Mouse (Mus musculus): ENCODE data around the gene Psme1. TPM values are rescaled to one million over a fixed set of nuclear protein-coding genes. Genes with fewer than 3 reads are reported as not detected.

Gene Psme1
- polyA plus RNA-seq, 1 experiment from 2014 or later, result 226 TPM

DNA sequence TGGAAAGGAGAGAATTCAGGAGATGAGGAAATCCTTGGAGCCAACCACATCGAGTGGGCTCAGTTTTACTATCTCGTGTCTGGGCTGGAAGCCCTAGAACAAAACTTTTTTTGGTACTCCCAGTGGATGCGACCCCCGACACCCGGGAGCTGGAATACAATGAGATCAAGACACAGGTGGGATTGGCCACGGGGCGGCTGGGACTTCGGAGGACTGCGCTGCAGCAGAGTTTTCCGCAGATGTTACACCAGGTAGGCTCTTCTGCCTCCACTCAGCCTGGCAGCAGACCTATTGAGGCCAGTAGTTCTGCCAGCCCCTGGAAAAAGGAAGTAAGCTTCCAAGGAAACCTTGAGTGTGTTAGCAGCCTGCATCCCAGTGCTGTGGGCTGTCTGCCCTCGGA lies 14.7 kb upstream of the Psme1 start:
- Histone ChIP-seq H3K27me3 (ENCODE audit: control insufficient read depth, insufficient read depth, low read length) (no peaks in the 10 kb centered on the region), H3K27ac (ENCODE audit: low read depth, low read length) (no peak overlapping the region), H3K4me1 (ENCODE audit: control insufficient read depth, insufficient read depth, low read length) (peaks cover 16% of the 10 kb centered on the region), H3K4me3 (ENCODE audit: low read depth, low read length) (no peak overlapping the region), H3K4me2 (ENCODE audit: low read depth, low read length) (no peak overlapping the region), H3K9ac (replicated peaks; ENCODE audit: low read depth, low read length) (no peak overlapping the region), H3K9me3 (ENCODE audit: control insufficient read depth, low read length) (no peaks in the 10 kb centered on the region), H3K36me3 (ENCODE audit: control insufficient read depth, insufficient read depth, low read length) (peaks cover 39% of the 10 kb centered on the region)
- 88% methylated on average over 11 of the region's 11 CpGs for WGBS
- ATAC-seq (ENCODE audit: low read depth), result no peak

DNA sequence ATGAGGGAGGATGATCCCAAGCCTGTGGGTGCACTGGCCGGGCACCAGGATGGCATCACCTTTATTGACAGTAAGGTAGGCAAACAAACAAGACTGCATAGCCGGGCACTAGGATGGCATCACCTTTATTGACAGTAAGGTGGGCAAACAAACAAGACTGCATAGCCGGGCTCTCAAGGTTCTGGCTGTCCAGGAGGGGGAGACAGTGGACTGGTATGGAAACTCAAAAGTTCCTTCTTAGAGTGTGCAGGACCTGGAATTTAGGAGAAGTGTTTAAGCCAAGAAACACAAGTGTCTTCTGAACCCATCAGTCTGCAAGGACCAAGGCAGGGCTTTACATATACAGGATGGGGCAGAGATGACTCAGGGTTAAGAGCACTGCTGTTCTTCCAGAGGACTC lies 12.2 kb upstream of the Psme1 start:
- Histone ChIP-seq H3K4me2 (ENCODE audit: low read depth, low read length) (no peak overlapping the region), H3K27me3 (ENCODE audit: control insufficient read depth, insufficient read depth, low read length) (no peaks in the 10 kb centered on the region), H3K9me3 (ENCODE audit: control insufficient read depth, low read length) (no peaks in the 10 kb centered on the region), H3K27ac (ENCODE audit: low read depth, low read length) (no peak overlapping the region), H3K4me3 (ENCODE audit: low read depth, low read length) (no peak overlapping the region), H3K4me1 (ENCODE audit: control insufficient read depth, insufficient read depth, low read length) (peaks cover 12% of the 10 kb centered on the region), H3K9ac (replicated peaks; ENCODE audit: low read depth, low read length) (no peak overlapping the region), H3K36me3 (ENCODE audit: control insufficient read depth, insufficient read depth, low read length) (peaks cover 49% of the 10 kb centered on the region)
- WGBS, result 87% methylated on average over 3 of the region's 3 CpGs
- no peak for ATAC-seq (ENCODE audit: low read depth)

DNA sequence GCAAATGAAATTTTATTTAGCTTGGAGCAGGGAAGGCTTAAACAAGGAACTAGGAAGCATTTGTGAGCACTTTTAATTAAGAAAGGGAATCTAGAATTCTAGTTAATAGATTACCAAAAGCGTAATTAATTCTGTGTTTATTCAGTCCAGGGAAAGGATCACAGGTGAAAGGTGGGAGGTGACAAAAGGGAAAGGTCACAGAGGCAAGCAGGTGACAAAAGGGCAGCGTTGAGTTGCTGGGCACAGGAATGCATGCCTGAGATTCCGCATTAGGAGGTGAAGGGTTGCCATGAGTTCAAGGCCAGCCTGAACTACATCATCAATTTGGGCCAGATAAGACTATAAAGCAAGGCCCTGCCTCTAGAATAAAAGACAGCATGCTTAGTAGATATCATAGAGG lies 10.4 kb upstream of the Psme1 start:
- Histone ChIP-seq H3K27ac (ENCODE audit: low read depth, low read length) (no peak overlapping the region), H3K4me2 (ENCODE audit: low read depth, low read length) (no peak overlapping the region), H3K4me1 (ENCODE audit: control insufficient read depth, insufficient read depth, low read length) (no peaks in the 10 kb centered on the region), H3K9ac (replicated peaks; ENCODE audit: low read depth, low read length) (no peak overlapping the region), H3K36me3 (ENCODE audit: control insufficient read depth, insufficient read depth, low read length) (peaks cover 49% of the 10 kb centered on the region), H3K4me3 (ENCODE audit: low read depth, low read length) (no peak overlapping the region), H3K27me3 (ENCODE audit: control insufficient read depth, insufficient read depth, low read length) (no peaks in the 10 kb centered on the region), H3K9me3 (ENCODE audit: control insufficient read depth, low read length) (no peaks in the 10 kb centered on the region)
- WGBS, result 93% methylated on average over 3 of the region's 3 CpGs
- ATAC-seq (ENCODE audit: low read depth), result no peak

DNA sequence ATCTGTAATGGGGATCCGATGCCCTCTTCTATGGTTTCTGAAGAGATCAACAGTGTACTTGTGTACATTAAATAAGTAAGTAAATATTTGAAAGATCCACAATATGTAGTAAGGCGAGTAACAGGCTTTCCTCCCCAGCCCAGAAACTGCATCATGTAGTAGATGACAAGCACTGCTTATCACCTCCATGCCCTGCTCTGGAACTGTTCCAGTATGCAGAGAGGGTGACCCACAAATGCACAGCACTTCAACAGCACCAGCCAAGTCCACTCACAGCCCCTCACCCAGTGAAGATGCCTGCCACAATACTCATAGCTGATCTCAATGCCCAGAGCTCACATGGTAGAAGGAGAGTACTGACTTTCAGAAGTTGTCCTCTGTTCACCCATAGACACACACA lies 7.3 kb upstream of the Psme1 start:
- Histone ChIP-seq H3K9me3 (ENCODE audit: control insufficient read depth, low read length) (no peaks in the 10 kb centered on the region), H3K4me1 (ENCODE audit: control insufficient read depth, insufficient read depth, low read length) (no peaks in the 10 kb centered on the region), H3K36me3 (ENCODE audit: control insufficient read depth, insufficient read depth, low read length) (peaks cover 31% of the 10 kb centered on the region), H3K9ac (replicated peaks; ENCODE audit: low read depth, low read length) (no peak overlapping the region), H3K27ac (ENCODE audit: low read depth, low read length) (no peak overlapping the region), H3K4me2 (ENCODE audit: low read depth, low read length) (no peak overlapping the region), H3K27me3 (ENCODE audit: control insufficient read depth, insufficient read depth, low read length) (no peaks in the 10 kb centered on the region), H3K4me3 (ENCODE audit: low read depth, low read length) (no peak overlapping the region)
- WGBS, result 98% methylated on average over 2 of the region's 2 CpGs
- no peak for ATAC-seq (ENCODE audit: low read depth)

DNA sequence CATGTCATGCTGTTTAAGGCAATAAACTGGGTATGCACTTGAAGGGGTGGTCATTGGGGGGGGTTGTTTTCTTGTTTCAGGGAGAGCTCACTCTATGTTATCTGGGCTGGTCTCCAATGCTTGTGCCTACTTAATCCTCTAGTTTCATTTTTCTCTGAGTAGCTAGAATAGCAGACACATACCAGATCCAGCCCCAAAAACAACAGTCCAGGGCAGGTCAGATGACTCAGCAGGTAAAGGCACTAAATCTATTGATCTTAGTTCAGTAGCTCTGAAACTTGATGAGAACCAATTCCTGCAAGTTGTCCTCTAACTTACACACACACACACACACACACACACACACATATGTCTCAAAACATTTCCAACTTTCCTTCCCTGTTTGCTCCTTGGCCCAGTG lies 6.2 kb upstream of the Psme1 start:
- no peaks in the 10 kb centered on the region for H3K27me3 ChIP-seq (ENCODE audit: control insufficient read depth, insufficient read depth, low read length)
- ATAC-seq (ENCODE audit: low read depth), result no peak
- no peak overlapping the region for H3K9ac ChIP-seq (replicated peaks; ENCODE audit: low read depth, low read length)
- no peak overlapping the region for H3K4me3 ChIP-seq (ENCODE audit: low read depth, low read length)
- H3K4me1 ChIP-seq (ENCODE audit: control insufficient read depth, insufficient read depth, low read length), result no peaks in the 10 kb centered on the region
- no peak overlapping the region for H3K4me2 ChIP-seq (ENCODE audit: low read depth, low read length)
- no peaks in the 10 kb centered on the region for H3K9me3 ChIP-seq (ENCODE audit: control insufficient read depth, low read length)
- peaks cover 22% of the 10 kb centered on the region for H3K36me3 ChIP-seq (ENCODE audit: control insufficient read depth, insufficient read depth, low read length)
- no peak overlapping the region for H3K27ac ChIP-seq (ENCODE audit: low read depth, low read length)

DNA sequence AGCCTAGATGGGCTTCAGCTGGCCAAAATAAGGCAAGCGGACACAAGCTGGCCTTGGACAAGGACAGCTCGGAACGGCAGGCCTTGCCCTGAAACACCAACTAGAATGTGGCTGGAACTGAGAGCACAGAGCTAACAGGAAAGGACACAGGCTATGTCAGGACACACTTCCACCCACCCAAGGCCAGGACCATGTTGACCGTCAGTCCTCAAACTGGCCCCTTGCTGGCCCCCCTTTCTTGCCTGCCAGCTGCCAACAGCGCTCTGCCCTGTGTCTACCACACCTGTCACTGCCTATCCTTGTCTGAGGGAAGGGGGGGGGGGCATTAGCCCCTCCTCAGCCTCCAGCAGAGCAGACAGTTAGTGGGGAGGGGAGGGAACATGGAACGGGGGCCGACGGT lies 2.6 kb upstream of the Psme1 start, which contains the start of gene Fitm1:
Fitm1 (plus strand) TSS at position 316 of the 400 bp plus-strand sequence.
- WGBS, result 75% methylated on average over 8 of the region's 8 CpGs
- H3K9ac ChIP-seq (replicated peaks; ENCODE audit: low read depth, low read length), result no peak within 1 kb of the TSS

DNA sequence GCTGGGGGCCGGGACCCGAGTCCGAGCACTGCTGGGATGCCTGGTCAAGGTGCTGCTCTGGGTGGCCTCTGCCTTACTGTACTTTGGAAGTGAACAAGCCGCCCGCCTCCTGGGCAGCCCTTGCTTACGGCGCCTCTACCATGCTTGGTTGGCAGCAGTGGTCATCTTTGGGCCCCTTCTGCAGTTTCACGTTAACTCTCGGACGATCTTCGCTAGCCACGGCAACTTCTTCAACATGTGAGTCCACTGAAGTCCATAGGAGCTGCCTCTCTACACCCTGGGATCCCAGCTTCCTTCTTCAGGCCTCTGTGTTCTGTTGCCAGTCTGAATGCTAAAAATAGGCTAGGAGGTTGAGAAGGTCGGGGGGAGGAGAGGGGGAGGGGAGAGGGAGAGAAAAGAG lies 2.2 kb upstream of the Psme1 start:
- ATAC-seq (ENCODE audit: low read depth), result no peak
- Histone ChIP-seq H3K9ac (replicated peaks; ENCODE audit: low read depth, low read length) (no peak overlapping the region), H3K27ac (ENCODE audit: low read depth, low read length) (no peak overlapping the region), H3K4me1 (ENCODE audit: control insufficient read depth, insufficient read depth, low read length) (peaks cover 3% of the 10 kb centered on the region; the same call in 1 of the 2 replicates), H3K4me3 (ENCODE audit: low read depth, low read length) (no peak overlapping the region), H3K4me2 (ENCODE audit: low read depth, low read length) (no peak overlapping the region), H3K27me3 (ENCODE audit: control insufficient read depth, insufficient read depth, low read length) (no peaks in the 10 kb centered on the region), H3K36me3 (ENCODE audit: control insufficient read depth, insufficient read depth, low read length) (0 out of 2 replicates have a peak, but pooled peaks cover 3% of the 10 kb centered on the region), H3K9me3 (ENCODE audit: control insufficient read depth, low read length) (no peaks in the 10 kb centered on the region)
- 83% methylated on average over 13 of the region's 13 CpGs for WGBS

More for the DNA sequence above, 2.6 kb upstream of the Psme1 start, which contains the start of gene Fitm1:
- Histone ChIP-seq H3K27ac (ENCODE audit: low read depth, low read length) (no peak within 1 kb of the TSS), H3K9me3 (ENCODE audit: control insufficient read depth, low read length) (no peaks in the 10 kb centered on the region), H3K27me3 (ENCODE audit: control insufficient read depth, insufficient read depth, low read length) (no peaks in the 10 kb centered on the region), H3K4me1 (ENCODE audit: control insufficient read depth, insufficient read depth, low read length) (peaks cover 3% of the 10 kb centered on the region; the same call in 1 of the 2 replicates), H3K4me3 (ENCODE audit: low read depth, low read length) (no peak within 1 kb of the TSS), H3K4me2 (ENCODE audit: low read depth, low read length) (no peak within 1 kb of the TSS), H3K36me3 (ENCODE audit: control insufficient read depth, insufficient read depth, low read length) (no peaks in the 10 kb centered on the region)
- ATAC-seq (ENCODE audit: low read depth), result no peak

DNA sequence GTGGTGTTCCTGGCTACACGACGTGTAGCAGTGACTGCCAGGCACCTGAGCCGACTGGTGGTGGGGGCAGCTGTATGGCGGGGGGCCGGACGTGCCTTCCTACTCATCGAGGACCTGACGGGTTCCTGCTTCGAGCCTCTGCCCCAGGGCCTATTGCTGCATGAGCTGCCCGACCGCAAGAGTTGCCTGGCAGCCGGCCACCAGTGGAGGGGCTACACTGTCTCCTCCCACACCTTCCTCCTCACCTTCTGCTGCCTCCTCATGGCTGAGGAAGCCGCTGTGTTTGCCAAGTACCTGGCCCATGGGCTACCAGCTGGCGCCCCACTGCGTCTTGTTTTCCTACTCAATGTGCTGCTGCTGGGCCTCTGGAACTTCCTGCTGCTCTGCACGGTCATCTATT lies 1.5 kb upstream of the Psme1 start:
- Histone ChIP-seq H3K27me3 (ENCODE audit: control insufficient read depth, insufficient read depth, low read length) (no peaks in the 10 kb centered on the region), H3K9me3 (ENCODE audit: control insufficient read depth, low read length) (no peaks in the 10 kb centered on the region), H3K36me3 (ENCODE audit: control insufficient read depth, insufficient read depth, low read length) (peaks cover 7% of the 10 kb centered on the region; the same call in 1 of the 2 replicates), H3K4me1 (ENCODE audit: control insufficient read depth, insufficient read depth, low read length) (peaks cover 3% of the 10 kb centered on the region; the same call in 1 of the 2 replicates), H3K9ac (replicated peaks; ENCODE audit: low read depth, low read length) (no peak overlapping the region), H3K4me2 (ENCODE audit: low read depth, low read length) (no peak overlapping the region), H3K4me3 (ENCODE audit: low read depth, low read length) (no peak overlapping the region), H3K27ac (ENCODE audit: low read depth, low read length) (no peak overlapping the region)
- ATAC-seq (ENCODE audit: low read depth), result no peak
- 84% methylated on average over 16 of the region's 16 CpGs for WGBS

DNA sequence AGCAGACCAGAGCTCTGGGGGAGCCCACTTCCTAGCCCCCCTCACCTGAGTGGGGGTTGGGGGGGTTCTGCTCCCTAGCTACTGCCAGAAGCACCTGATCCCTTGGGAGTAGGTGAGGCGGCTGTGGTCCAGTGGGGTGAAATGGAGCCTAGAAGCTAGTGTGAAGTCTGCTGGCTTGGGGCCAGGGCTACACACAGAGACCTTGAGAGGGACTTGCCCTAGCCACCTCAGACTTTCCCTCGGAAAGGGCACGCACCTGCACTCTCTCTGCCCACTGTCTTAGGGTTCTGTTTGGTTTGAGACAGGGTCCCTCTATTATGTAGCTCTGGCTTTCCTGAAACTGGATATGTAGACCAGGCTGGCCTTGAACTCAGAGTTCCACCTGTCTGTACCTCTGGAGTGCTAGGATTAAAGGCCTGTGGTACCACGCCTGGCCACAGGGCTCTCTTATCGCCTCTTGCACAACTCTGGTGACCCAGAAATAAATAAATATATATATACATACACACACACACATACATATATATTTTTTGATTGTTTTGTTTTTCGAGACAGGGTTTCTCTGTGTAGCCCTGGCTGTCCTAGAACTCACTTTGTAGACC lies 846 bp downstream of the Psme1 start:
- ATAC-seq (ENCODE audit: low read depth), result no peak; the same call in 1 of the 2 replicates
- Histone ChIP-seq H3K27me3 (ENCODE audit: control insufficient read depth, insufficient read depth, low read length) (no peaks in the 10 kb centered on the region), H3K4me3 (ENCODE audit: low read depth, low read length) (peak overlapping the region; percentile 54), H3K27ac (ENCODE audit: low read depth, low read length) (peak overlapping the region; percentile 91), H3K9me3 (ENCODE audit: control insufficient read depth, low read length) (no peaks in the 10 kb centered on the region), H3K4me2 (ENCODE audit: low read depth, low read length) (peak overlapping the region; percentile 87), H3K4me1 (ENCODE audit: control insufficient read depth, insufficient read depth, low read length) (peaks cover 3% of the 10 kb centered on the region; the same call in 1 of the 2 replicates), H3K36me3 (ENCODE audit: control insufficient read depth, insufficient read depth, low read length) (peaks cover 7% of the 10 kb centered on the region; the same call in 1 of the 2 replicates), H3K9ac (replicated peaks; ENCODE audit: low read depth, low read length) (peak overlapping the region; percentile 86)
- 35% methylated on average over 6 of the region's 6 CpGs for WGBS

Measured in neural tube, embryonic 14.5 days (tissue).